Mouse (Mus musculus) kidney, adult 11 months (tissue): Measurements from ENCODE around the gene Ccndbp1.
"Not testable (repeated sequence)": the region's sequence is repeated elsewhere in the genome, so short reads cannot be mapped to it uniquely, and the experiment has no call there.

Source experiments
- DNase-seq: peaks from one replicate; pipeline ENCODE4 v3.0.0; 2022

The Ccndbp1 gene

DNA sequence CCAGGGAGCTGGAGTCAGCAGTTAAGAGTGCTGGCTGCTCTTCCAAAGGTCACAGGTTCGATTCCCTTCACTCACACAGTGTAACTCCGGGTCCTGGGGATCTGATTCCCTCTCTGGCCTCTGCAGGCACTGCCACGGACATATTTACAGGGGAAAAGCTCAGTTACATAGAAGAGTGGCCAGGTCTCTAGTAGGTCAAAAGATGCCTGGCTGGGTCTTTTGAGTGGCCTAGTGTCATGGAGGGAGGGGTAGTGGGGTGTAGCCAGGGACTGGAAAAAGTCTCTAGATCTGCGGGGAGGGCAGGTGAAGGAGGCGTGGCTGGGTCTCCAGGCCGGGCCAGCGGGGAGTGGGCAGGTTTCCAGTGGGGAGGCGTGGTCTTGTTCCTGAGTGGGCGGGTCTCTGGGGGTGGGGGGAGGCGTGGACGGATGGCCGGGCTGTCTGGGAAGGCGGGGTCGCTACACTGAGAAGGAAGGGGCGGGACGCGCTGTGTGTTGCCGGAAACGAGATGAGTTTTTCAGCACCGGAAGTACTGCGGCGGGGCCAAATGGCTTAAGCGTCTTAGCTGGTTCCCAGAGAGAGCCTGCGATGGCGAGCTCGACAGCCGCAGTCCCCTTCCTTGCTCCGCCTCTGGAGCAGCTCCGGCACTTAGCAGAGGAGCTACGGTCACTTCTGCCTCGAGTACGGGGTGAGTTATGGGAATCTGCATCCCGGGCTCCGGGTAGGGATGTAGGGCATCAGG is at the start of gene Ccndbp1:
Ccndbp1 (plus strand) TSS at position 479 of the 739 bp plus-strand sequence.
- DNase-seq: peak; percentile 92

DNA sequence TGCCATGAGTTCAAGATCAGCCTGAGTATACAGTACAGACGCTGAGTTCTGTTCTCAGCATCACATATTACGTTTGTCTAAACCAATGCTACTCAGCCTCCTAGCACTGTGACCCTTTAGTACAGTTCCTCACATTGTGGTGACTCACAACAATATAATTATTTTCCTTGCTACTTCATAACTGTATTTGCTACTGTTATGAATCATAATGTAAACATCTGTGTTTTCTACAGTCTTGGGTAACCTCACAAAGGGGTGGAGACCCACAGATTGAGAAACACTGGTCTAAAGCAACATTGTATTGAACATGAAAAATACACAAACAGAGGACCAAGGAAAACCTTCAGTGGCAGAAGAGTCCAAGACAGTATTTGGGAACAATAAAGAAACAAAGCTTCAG is 48.8 kb upstream of the Ccndbp1 start:
- DNase-seq: no peak

DNA sequence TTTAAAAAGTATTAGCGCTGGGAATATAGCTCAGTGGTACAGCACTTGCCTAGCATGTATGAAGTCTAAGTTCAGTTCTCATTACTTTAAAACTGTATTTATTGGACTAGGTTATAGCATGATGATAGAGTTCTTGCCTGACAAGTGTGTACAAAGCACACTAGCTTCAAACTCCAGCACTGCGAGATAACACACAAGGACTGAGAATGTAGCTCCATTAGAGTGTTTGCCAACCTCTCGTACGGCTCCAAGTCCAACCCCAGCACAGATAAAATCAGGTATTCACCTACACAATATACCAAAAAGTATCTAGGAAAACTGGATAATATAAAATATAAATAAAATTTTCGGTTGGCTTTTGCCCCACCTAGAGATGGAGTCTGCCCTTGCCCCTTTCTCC is 48.4 kb upstream of the Ccndbp1 start:
- DNase-seq: no peak

DNA sequence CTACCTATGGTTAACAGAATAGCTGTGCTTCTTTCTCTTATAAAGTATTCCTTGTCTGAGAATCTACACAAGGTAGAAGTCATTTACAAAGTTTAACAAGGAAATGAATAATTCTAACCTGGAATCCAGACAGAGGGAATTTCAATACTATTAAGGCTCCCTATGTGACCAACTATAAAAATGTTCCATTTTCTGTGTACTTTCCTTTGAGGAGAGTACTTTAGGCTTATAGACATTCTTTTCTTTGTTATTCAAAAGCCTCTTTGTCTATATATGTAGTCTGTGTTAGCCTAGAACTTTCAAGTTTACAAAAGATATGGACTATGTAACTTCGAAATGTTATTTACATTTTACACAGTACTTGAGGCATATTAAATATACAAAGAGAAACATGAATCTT is 47.9 kb upstream of the Ccndbp1 start:
- DNase-seq: no peak

DNA sequence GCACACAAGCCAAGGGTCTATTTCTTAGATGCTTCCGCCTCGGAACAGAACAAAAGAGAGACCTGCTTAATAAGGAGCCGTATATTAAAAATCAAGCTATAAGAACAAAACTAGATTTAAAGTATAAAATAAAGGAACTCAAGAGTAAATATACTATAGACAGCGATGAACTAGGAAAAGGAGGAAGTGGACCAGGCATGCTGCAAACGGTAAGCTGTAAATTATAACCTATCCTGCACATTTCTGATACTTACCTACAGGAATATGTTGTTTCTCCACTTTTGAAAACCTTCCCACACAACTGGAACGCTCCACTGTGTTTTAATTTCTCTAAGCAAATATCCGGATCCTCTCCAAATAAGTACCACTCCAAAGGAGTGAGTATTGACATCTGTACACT is 45.1 kb upstream of the Ccndbp1 start:
- no peak for DNase-seq

DNA sequence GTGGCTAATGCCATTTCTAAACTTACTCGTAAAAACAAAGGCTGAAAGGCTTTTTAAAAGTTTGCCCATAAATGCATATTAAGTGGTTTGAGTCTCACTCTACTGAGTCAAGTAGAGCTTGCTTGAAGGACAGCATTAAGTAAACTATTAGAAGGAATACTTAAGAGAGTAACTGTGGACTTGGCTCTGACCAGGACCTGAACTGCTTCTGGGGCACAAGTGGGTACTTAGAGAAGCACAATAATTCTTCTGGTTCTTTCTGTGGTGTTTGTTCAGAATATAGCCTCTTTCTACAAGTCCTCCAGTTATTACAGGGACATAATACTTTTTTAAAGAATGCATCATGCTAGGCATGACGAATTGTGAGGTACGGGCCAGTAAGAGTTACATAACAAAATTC is 42.7 kb upstream of the Ccndbp1 start:
- no peak for DNase-seq

DNA sequence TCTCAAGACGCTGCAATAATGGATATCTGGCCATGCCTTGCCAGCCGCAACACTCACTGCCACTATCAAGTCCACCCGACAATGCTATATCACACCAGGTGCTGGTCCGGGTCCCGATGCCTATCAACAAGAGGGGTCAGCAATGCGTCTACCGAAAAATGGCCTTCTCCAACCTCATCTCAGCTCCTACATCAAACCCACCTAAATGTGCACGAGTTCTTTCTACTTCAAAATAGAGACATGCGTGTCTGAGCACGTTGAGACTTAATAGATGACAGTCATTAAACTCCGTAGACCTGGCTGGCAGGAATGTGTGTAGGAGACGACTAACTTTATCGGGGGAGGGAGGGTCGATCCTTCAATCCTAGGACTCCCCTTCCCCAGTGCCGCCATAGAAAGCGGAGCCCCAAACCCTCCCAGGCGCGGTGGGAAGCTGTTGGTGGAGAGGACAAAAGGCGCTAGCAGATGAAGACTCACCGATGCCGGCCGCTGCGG is 38.1 kb upstream of the Ccndbp1 start:
- no peak for DNase-seq

DNA sequence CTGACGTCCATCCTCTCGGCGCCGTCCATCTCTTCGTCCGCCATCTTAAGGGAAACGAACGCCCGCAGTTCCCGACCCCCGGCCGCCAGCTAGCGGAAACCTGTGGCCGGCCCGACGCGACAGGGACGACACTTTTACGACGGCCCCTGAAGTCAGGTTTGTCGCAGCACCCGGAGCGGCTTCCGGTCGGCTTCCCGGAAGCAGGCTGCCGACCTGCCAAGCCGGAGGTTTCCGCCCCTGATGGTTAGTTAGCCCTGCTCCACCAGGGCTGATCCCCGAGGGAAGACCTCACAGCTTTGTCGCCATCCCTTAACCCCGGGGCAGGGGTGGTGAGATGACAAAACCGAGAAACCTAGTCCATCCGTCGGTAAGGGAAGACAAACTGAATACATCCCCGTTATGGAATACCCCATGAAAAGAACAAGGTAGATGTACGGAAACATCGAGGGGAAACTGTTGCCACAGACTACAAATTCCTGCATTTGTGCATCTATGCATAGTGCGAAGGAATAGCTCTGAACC is 37.6 kb upstream of the Ccndbp1 start, which contains the start of gene Ubr1:
Ubr1 (minus strand) TSS at position 157 of the 522 bp plus-strand sequence.
- DNase-seq: peak; percentile 85

DNA sequence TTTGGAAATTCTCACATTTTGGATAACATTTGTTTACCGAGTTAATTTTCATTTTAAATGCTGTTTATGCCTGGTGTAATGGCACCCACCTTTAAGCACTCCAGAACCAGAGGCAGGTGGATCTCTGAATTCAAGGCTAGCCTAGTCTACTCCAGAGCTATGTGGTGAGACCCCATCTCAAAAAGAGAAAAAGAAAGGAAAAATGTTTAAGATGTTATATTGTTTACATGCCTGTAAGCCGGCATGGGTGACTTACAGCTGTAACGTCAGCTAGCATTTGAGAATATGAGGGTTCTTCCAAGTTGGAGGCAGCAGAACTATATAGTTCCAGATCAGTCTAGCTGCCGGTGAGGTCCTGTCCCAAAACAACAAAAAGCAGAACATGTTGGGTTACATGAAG is 36.4 kb upstream of the Ccndbp1 start:
- no peak for DNase-seq

DNA sequence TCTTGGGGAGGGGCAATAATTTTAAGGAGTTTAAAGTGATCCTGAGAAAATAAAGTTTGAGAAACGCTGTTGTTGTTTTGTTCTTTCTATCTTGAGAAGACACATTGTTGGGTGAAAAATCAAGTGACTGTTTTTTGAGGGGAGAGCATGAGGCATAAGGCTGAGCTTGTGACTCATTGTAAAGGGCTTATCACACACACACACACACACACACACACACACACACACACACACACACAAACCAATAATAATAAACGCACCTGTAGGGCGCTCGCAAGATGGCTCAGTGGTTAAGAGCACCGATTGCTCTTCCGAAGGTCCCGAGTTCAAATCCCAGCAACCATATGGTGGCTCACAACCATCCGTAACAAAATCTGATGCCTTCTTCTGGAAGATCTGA is 35.9 kb upstream of the Ccndbp1 start:
- not testable (repeated sequence) for DNase-seq

DNA sequence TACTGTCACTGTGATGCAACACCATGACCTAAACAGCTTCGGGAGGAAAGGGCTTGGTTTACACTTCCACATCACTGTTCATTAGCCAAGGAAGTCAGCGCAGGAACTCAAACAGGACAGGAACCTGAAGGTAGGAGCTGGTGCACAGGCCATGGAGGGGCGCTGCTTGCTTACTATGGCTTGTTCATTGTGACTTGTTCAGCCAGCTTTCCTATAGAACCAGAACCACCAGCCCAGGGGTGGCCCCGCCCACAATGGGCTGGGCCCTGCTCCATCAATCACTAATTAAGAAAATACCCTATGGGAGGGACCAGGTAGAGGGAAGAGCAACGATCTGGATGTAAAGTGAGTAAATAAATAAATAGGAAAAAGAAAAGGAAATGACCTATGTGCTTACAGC is 35.2 kb upstream of the Ccndbp1 start:
- DNase-seq: no peak

DNA sequence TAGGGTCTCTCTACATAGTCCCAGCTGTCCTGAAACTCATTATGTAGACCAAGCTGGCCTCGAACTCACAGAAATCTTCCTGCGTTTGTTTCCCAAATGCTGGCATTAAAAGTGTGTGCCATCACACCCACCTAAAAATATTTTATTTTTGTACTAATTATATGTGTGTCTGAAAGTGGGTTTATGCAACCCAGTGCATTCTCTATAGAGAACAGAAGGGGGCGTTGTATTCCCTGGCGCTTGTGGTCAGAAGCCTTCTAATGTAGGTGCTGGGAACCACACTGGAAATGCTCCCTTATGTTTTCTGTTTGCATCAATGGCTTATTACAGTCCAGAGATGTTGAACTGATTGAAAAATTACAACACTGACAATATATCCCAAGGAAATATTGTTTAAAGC is 31.9 kb upstream of the Ccndbp1 start:
- no peak for DNase-seq

DNA sequence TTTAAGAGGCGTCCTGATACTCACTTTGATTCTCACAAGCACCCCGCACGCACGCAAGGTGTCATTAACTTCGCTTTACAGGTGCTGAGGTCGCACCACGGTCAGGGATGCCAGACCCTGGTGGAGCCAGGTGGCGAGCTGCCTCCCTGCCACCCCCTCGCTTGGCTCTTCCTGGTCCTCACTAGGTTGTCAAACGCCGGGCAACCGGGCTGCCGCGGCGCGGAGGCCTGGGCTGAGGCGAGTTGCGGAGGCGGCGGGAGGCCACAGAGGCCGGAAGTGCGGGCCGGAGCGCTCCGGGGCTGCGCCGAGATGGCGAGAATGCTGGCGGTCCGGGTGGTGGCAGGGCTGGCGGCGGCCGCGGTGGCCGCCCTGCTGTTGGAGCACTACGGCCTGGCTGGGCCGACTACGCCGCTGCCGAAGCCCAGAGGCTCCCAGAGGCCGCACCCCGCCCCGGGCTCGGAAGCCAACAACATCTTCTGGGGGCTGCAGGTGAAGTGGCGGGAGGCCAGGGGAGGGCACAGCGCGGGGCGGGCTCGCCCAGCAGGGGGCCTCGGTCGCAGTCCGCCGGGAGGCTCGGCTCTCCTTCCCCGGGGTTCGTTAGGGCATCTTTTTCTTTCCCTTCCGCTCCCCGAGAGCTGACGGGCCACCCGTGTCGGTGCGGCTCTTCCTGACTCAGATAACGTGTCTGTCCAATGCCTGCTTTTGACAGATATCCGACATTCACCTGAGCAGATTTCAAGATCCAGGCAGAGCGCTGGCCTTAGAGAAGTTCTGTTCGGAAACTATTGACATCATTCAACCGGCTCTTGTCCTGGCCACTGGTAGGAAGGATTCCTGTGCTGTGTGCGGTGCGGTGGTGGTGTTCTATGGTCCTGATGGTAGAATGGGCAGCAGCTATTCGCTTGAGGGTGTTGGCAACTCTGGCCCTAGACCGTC is 30.9 kb upstream of the Ccndbp1 start, which contains the start of gene Tmem62:
Tmem62 (plus strand) TSS at position 28 of the 936 bp plus-strand sequence.
- peak; percentile 60 for DNase-seq

DNA sequence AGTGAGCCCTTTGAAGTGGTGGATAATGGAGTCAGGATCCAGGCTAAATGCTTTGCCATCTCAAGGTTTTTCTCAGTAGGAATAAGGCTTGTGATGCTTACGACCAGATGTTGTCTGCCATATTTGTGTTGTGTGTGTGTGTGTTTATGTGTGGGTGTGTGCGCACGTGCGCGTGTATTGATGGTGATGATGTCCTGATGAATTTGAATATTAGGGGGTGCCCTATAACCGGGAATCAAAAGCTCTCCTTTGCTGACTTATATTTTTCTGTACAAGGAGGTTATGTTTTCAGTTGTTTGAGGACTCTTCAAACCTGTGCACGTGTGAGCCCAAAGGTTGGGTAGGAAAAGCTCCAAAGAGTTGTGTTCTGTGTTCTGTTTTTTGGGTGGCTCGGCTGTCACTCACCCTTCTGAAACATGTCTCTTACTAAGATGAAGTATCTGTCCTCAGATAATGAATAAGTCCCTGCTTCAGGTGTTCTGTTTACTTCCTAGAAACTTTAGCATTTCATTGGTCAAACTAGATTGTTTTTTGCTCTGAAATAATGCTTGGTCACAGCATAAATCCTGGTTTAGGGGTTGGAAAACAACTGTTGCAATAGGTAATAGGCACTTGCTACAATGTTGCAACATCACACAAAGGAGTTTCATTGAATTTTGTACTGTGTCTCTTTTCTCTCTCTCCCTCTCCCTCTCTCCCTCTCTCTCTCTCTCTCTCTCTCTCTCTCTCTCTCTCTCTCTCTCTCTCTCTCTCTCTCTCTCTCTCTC is 30.1 kb upstream of the Ccndbp1 start:
- DNase-seq: no peak

DNA sequence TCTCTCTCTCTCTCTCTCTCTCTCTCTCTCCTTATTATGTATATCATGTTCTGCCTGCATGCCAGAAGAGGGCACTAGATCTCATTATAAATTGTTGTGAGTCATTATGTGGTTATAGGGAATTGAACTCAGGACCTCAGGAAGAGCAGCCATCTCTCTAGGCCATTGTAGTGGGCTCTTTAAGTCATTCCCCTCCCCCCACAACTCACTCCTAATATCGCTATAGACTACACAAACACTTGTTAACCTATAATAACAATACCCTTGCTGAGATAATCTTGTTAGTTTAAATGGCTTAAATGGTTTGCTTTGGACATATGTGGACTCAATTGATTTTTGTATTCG is 29.5 kb upstream of the Ccndbp1 start:
- no peak for DNase-seq

DNA sequence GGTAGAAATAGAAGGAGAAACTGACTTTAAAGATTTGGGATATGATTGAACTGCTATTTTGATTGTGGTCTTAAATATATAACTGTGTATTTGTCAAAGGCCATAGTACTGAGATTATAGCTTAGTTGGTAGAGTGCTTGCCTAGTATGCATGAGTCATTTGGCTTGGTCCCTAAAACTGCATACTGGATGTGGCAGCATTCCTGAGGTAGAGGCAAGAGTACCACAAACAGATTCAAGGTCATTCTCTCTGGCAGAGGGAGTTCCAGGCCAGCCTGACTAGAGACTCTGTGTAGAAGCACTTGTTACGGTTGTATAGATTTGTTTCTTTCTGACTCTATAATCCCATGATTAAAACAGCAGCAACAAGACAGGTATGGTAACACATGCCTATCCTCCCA is 28.4 kb upstream of the Ccndbp1 start:
- DNase-seq: no peak

DNA sequence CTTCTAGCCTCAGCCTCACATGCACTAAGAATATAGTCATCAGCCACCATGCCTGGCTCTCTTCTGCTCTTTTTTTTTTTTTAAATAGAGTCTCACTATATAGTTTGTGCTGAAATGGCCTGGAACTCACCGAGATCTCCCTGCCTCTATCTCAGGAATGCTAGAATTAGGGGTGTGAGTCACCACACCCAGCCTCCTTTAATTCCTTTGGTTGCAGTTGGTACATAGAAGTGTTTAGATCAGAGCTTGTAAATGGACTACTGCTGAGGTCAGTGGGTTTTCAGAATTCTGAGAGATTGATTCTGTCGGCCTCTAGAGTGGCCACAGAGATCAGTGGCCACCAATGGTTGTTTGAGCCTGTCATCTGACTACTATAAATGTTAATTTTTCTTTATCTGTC is 27.3 kb upstream of the Ccndbp1 start:
- no peak for DNase-seq

DNA sequence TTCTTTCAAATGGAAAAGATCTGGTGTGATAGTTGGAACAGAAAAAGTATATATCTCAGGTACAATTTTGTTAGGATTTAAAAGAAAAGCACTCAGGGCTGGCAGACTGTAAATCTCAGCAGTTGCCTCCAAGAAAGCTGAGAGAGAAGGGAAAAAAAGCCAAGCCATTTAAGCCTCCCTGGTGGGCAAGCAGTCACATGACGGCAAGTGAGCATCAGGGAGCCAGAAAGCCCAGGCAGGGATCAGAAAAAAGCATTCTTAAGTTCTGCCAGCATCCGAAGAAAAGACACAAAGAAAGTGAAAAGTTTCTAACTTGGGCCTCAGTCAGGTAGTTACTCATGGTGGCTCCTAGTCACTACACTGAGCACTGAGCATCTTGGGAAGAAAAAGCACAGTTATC is 24.6 kb upstream of the Ccndbp1 start:
- no peak for DNase-seq

DNA sequence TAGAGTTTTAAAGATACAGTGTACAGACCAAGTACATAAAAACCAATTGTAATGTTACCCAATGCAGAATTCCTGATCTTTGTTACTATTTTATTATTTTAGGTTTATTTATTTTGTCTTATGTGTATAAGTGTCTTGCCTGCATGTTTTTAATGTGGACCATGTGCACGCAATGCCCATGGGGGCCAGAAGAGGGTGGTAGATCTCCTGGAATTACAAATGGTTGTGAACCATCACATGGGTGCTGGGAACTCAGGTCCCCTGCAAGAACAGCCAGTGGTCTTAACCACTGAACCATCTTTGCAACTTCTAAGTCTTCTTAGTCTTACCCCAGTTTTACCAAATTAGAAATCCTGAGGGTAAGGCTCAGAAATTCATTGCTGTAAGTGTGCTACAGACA is 23.0 kb upstream of the Ccndbp1 start:
- no peak for DNase-seq

DNA sequence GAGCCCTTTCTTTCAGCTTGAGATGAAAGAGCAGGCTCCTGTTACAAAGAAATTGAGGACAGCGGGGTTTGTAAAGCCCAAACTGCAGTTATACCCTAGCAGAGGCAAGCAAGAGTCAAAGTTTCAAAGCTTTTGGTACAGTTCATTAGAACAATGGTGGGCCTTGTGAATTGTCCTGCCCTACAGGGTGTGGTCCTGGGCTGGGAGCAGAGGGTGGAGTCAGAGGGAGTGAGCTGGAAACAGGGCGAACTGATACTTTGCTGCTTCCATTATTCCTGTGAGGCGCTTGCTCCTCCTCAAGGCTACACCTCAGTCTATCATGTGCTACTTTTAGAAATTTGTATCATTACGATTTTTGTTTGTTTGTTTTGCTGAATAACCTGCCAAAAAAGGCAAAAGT is 17.0 kb upstream of the Ccndbp1 start:
- no peak for DNase-seq

DNA sequence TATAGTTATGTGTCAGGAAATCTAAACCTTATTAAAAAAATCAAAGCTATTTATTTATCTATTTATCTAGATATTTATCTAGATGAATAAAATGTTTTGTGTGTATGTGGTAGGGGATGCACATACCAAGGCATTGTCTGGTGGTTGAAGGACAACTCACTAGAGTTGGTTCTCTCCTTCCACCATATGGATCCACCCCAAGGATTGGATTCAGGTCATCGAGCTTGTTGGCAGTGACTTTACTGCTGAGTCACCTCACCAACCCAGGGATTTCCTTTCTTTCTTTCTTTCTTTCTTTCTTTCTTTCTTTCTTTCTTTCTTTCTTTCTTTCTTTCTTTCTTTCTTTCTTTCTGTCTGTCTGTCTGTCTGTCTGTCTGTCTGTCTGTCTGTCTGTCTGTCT is 11.6 kb upstream of the Ccndbp1 start:
- DNase-seq: not testable (repeated sequence)

DNA sequence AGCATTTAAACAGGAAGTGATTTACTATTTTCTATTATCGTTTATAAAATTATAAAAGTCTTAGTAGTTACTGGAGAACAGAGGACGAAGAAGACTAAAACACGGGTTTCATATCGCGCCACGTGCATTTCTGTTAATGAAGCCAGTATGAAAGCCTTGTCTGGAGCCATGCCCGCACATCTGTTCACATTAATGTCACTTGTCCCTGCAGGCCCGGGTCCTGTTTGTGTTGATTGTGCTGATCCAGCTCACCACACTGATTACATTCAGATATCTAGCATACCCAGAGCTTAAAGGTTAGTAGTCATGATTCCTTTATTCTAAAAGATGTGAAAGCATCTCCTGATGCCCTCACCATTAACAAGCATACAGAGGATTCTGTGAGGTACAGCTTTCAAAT is 9.3 kb upstream of the Ccndbp1 start:
- no peak for DNase-seq

DNA sequence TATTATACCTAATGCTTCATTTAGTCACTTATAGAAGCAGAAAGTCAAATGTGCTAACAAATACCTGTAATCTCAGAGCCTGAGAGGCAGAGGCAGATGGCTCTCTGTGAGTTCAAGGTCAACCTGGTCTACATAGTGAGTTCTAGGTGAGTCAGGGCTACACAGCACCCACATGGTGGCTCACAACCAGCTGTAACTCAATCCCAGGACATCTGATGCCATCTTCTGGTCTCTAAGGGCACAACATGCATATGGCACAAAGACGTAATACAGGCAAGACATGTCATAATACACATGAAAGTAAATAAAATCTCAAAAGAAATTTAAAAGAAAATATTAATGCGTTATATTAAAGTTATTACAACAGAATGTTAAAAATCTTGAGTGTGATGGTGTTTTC is 4.6 kb upstream of the Ccndbp1 start:
- DNase-seq: no peak
